Mouse (Mus musculus): ENCODE results near the gene 1700017B05Rik. TPM values are rescaled to one million over a fixed set of nuclear protein-coding genes. Genes with fewer than 3 reads are reported as not detected.
"Not testable (repeated sequence)": the region's sequence is repeated elsewhere in the genome, so short reads cannot be mapped to it uniquely, and the experiment has no call there.

1700017B05Rik gene
- total RNA-seq (2021): 1 to 10 TPM; 3.8 to 5.3 TPM
- long read RNA-seq, experiment 1, full-length matches to known transcripts: 6 of 12 reads
- long read RNA-seq, experiment 1, partial matches to known transcripts: 5 of 12 reads
- long read RNA-seq, experiment 1, other reads (novel, unspliced or antisense): 1 of 12 reads
- long read RNA-seq, experiment 2, partial matches to known transcripts: 0 of 1 reads
- long read RNA-seq, experiment 2, other reads (novel, unspliced or antisense): 1 of 1 reads

GRCm38 (mm10) chr9:57261913-57262794 is at the start of gene 1700017B05Rik:
Gene 1700017B05Rik, minus strand, starts transcription at chr9:57262612.
- TF ChIP-seq CTCF (IDR thresholded peaks at IDR 0.05): peak; percentile 71
- H3K27ac ChIP-seq: peak within 1 kb of the TSS; percentile 88
- intact Hi-C loops (cut with DNase I): no loop called here
- DNase-seq: peak; percentile 84
- peak within 1 kb of the TSS; percentile 95 for H3K4me3 ChIP-seq

GRCm38 (mm10) chr9:57310895-57311294 is 48.5 kb upstream of the 1700017B05Rik start:
- TF ChIP-seq CTCF (IDR thresholded peaks at IDR 0.05): no peak
- no peak for DNase-seq

GRCm38 (mm10) chr9:57309353-57309752 is 46.9 kb upstream of the 1700017B05Rik start:
- DNase-seq: no peak
- Histone ChIP-seq H3K4me3 (no peak overlapping the region), H3K27ac (no peak overlapping the region)
- intact Hi-C loops (cut with DNase I): no loop called here
- no peak for TF ChIP-seq CTCF (IDR thresholded peaks at IDR 0.05)

More at GRCm38 (mm10) chr9:57310895-57311294, 48.5 kb upstream of the 1700017B05Rik start:
- Histone ChIP-seq H3K4me3 (no peak overlapping the region), H3K27ac (no peak overlapping the region)
- intact Hi-C loops (cut with DNase I): no loop called here

- Histone ChIP-seq H3K4me3 (no peak overlapping the region), H3K27ac (no peak overlapping the region)
- intact Hi-C loops (cut with DNase I): no loop called here
- no peak for DNase-seq
- no peak for TF ChIP-seq CTCF (IDR thresholded peaks at IDR 0.05)
These were observed 45.0 kb upstream of the 1700017B05Rik start for GRCm38 (mm10) chr9:57307456-57307855.

- H3K27ac ChIP-seq; H3K4me3 ChIP-seq; intact Hi-C loops (cut with DNase I); DNase-seq: not testable (repeated sequence)
These were observed 42.3 kb upstream of the 1700017B05Rik start for GRCm38 (mm10) chr9:57304716-57305115.

GRCm38 (mm10) chr9:57304251-57304650 is 41.8 kb upstream of the 1700017B05Rik start:
- no peak for TF ChIP-seq CTCF (IDR thresholded peaks at IDR 0.05)
- intact Hi-C loops (cut with DNase I): no loop called here
- DNase-seq: no peak

GRCm38 (mm10) chr9:57303356-57303755 is 40.9 kb upstream of the 1700017B05Rik start:
- H3K4me3 ChIP-seq: no peak overlapping the region
- no peak overlapping the region for H3K27ac ChIP-seq
- DNase-seq: no peak
- intact Hi-C loops (cut with DNase I): no loop called here
- no peak for TF ChIP-seq CTCF (IDR thresholded peaks at IDR 0.05)

More at GRCm38 (mm10) chr9:57304251-57304650, 41.8 kb upstream of the 1700017B05Rik start:
- no peak overlapping the region for H3K4me3 ChIP-seq
- H3K27ac ChIP-seq: no peak overlapping the region

GRCm38 (mm10) chr9:57300825-57301224 is 38.4 kb upstream of the 1700017B05Rik start:
- TF ChIP-seq CTCF (IDR thresholded peaks at IDR 0.05): no peak
- intact Hi-C loops (cut with DNase I): no loop called here
- no peak for DNase-seq
- no peak overlapping the region for H3K4me3 ChIP-seq
- no peak overlapping the region for H3K27ac ChIP-seq

- no peak overlapping the region for H3K27ac ChIP-seq
- TF ChIP-seq CTCF (IDR thresholded peaks at IDR 0.05): no peak
- no peak overlapping the region for H3K4me3 ChIP-seq
- no peak for DNase-seq
- intact Hi-C loops (cut with DNase I): no loop called here
These were observed 37.5 kb upstream of the 1700017B05Rik start for GRCm38 (mm10) chr9:57299790-57300477.

- no peak overlapping the region for H3K27ac ChIP-seq
- no peak overlapping the region for H3K4me3 ChIP-seq
- DNase-seq: no peak
- intact Hi-C loops (cut with DNase I): no loop called here
- TF ChIP-seq CTCF (IDR thresholded peaks at IDR 0.05): no peak
These were observed 35.5 kb upstream of the 1700017B05Rik start for GRCm38 (mm10) chr9:57297938-57298337.

- Histone ChIP-seq H3K4me3 (no peak overlapping the region), H3K27ac (no peak overlapping the region)
- no peak for DNase-seq
- TF ChIP-seq CTCF (IDR thresholded peaks at IDR 0.05): no peak
- intact Hi-C loops (cut with DNase I): no loop called here
These were observed 33.9 kb upstream of the 1700017B05Rik start for GRCm38 (mm10) chr9:57296277-57296676.

- H3K4me3 ChIP-seq: no peak overlapping the region
These were observed 33.3 kb upstream of the 1700017B05Rik start for GRCm38 (mm10) chr9:57295666-57296065.

GRCm38 (mm10) chr9:57294905-57295304 is 32.5 kb upstream of the 1700017B05Rik start:
- DNase-seq: no peak
- intact Hi-C loops (cut with DNase I): no loop called here
- TF ChIP-seq CTCF (IDR thresholded peaks at IDR 0.05): no peak
- no peak overlapping the region for H3K27ac ChIP-seq
- H3K4me3 ChIP-seq: no peak overlapping the region

More at GRCm38 (mm10) chr9:57295666-57296065, 33.3 kb upstream of the 1700017B05Rik start:
- no peak for TF ChIP-seq CTCF (IDR thresholded peaks at IDR 0.05)
- H3K27ac ChIP-seq: no peak overlapping the region
- intact Hi-C loops (cut with DNase I): no loop called here
- DNase-seq: no peak
